Mouse (Mus musculus) spleen, adult 2 months (tissue): Measurements from ENCODE around the gene C1qtnf3.

Experiments used
- CTCF ChIP-seq: fragments of 200-500 bp; IDR thresholded peaks from 2 replicates; pipeline ENCODE4 v1.5.1; 2011; ENCODE audit warnings: mild to moderate bottlenecking, inconsistent platforms; ENCODE audit not compliant: insufficient read depth, insufficient read length, insufficient replicate concordance; ENCODE audit errors: extremely low read depth
- POLR2A ChIP-seq: fragments of 200-500 bp; IDR thresholded peaks from 2 replicates; pipeline ENCODE4 v1.6.1; 2011; ENCODE audit warnings: low read depth, low read length, inconsistent platforms

DNA sequence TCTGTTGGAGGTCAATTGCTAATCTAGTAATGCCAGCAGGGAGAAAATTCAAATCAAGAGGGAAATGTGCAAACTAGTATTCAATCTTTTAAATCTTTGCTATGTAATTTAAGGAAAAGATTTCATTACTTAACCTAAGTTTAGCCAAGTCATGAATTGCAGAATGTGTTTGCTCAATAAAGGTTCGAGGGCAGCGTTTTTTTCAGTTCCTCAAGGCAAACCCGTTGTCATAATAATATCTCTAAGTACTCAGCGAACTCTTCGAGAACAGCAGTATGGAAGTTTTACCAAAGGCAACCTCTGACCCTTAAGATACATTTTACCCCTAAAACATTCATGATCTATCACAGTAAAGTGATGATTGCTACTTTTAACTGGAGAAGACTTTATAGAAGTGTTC lies 31.9 kb upstream of the C1qtnf3 start:
- TF ChIP-seq CTCF (no peak), POLR2A (no peak)
